Mouse (Mus musculus): ENCODE results near the gene Foxj2. TPM values are rescaled to one million over a fixed set of nuclear protein-coding genes. Genes with fewer than 3 reads are reported as not detected.

The Foxj2 gene
- total and polyA plus RNA-seq, 3 experiments = 1.9 to 5.4 (median 2.5) TPM

DNA sequence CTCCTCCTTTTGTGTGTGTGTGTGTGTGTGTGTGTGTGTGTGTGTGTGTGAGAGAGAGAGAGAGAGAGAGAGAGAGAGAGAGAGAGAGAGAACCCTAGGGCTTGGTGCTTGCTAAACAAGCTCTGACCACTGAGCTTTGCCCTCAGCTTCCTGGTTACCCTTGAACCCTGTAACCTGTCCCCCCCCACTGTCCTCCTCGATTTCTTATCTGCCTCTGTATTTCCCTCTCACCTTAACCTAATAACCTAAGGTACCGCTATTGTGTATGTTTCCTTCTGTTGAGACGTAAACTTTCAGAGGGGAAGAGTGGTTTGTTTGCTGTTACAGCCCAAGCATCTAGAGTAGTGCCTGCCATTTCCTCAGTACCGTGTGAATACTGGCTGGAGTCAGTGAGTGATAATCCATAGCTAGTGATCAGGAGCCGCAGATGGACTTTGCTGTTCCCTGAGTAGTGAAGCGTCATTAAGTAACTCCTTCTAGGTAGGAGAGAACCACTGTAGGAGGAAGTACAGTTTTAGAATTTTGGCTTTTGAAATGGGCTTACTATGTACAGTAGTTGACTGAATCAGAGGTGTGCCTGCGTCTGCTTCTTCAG lies 59.5 kb downstream of the Foxj2 start:
- H3K4me2 ChIP-seq (ENCODE audit: insufficient read depth, low read depth, poor library complexity, severe bottlenecking) = no peak overlapping the region
- dilution Hi-C loops (cut with MboI; ENCODE audit: extremely low pct_ligation_motif_present, extremely low pct_unique_long_range_greater_than_20kb, low sequenced_read_pairs) (no loop called here), in situ Hi-C loops (cut with MboI; ENCODE audit: low pct_ligation_motif_present, low pct_unique_long_range_greater_than_20kb, low sequenced_read_pairs) (no loop called here)
- no peak overlapping the region for H3K9ac ChIP-seq (ENCODE audit: insufficient read depth, low read depth)
- TF ChIP-seq CHD2 (IDR thresholded peaks at IDR 0.05; ENCODE audit: low read length) = no peak
- no peak for TF ChIP-seq ZNF384 (IDR thresholded peaks at IDR 0.05; ENCODE audit: low read depth, low read length)
- TF ChIP-seq NRF1 (IDR thresholded peaks at IDR 0.05; ENCODE audit: low read depth, low read length) = no peak
- TF ChIP-seq CHD1 (IDR thresholded peaks at IDR 0.05; ENCODE audit: low read depth, low read length) = no peak
- no peak for TF ChIP-seq KAT2A (IDR thresholded peaks at IDR 0.05; ENCODE audit: insufficient replicate concordance, low read length)
- TF ChIP-seq JUND (conservative IDR thresholded peaks at IDR 0.05; ENCODE audit: low read depth, low read length) = no peak
- no peak for TF ChIP-seq POLR2AphosphoS2 (IDR thresholded peaks at IDR 0.05; ENCODE audit: low read depth, low read length)
- TF ChIP-seq TBP (conservative IDR thresholded peaks at IDR 0.05; ENCODE audit: low read depth, low read length) = no peak
- TF ChIP-seq CTCF (conservative IDR thresholded peaks at IDR 0.05 in 1 of 2, IDR thresholded peaks at IDR 0.05 in 1 of 2; ENCODE audit: low read depth in 2 of 2, low read length in 2 of 2) = no peak
- TF ChIP-seq MAX (IDR thresholded peaks at IDR 0.05; ENCODE audit: low read length) = no peak
- TF ChIP-seq JUN (IDR thresholded peaks at IDR 0.05; ENCODE audit: insufficient read depth, low read depth, low read length) = no peak
- no peak for TF ChIP-seq USF2 (conservative IDR thresholded peaks at IDR 0.05; ENCODE audit: low read depth, low read length)
- no peak for TF ChIP-seq TCF12 (IDR thresholded peaks at IDR 0.05; ENCODE audit: low read depth, low read length)
- H3K27me3 ChIP-seq (replicated peaks) = no peaks in the 10 kb centered on the region
- peaks cover 11 to 56% of the 10 kb centered on the region in 2 experiments for H3K4me1 ChIP-seq (ENCODE audit: control insufficient read depth in 1 of 2, insufficient read depth in 2 of 2)
- H3K27ac ChIP-seq (ENCODE audit: insufficient read depth, low read depth) = no peak overlapping the region; the same call in 1 of the 2 replicates
- DNase-seq (ENCODE audit: extremely low read depth) = no peak
- peaks cover 66 to 84% of the 10 kb centered on the region in 2 experiments for H3K36me3 ChIP-seq (replicated peaks in 1 of 2; ENCODE audit: control insufficient read depth in 1 of 2, insufficient read depth in 1 of 2, low read length in 1 of 2)
- peaks cover 65% of the 10 kb centered on the region for H3K79me2 ChIP-seq (replicated peaks; ENCODE audit: control insufficient read depth, extremely low read depth, insufficient read depth, poor library complexity, severe bottlenecking)
- no peaks in the 10 kb centered on the region for H3K9me3 ChIP-seq (replicated peaks; ENCODE audit: low read length)
- no peak overlapping the region for H3K4me3 ChIP-seq (replicated peaks in 1 of 3; ENCODE audit: low read depth in 2 of 3, low read length in 2 of 3, poor library complexity in 1 of 3)

DNA sequence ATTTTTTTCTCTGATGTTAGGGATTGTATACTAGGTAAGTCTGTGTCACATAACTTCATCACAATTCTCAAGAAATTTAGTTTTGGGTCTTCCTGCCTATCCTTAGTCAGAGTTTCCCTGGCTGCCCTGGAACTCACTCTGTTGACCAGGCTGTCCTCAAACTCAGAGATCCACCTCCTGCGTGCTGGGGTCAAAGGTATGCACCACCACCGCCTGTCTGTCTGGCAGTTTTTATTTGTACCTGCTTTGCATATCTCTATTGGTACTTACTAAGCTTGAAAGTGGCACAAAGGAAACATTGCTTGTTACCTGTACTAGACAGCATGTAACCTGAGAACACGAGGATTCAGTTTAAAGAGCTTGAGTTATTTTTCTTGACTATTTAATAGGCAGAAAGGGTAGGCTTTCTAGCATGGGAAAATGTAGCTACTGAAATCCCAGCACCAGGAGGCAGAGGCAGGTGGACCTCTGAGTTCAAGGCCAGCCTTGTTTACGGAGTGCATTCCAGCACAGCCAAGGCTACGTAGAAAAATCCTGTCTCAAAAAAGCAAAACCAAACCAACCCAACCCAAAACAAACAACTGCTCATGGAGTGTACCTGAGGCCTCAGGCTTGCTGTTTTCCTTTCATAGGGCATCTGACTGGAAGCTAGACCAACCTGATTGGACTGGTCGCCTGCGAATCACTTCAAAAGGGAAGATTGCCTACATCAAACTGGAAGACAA lies 60.2 kb downstream of the Foxj2 start:
- TF ChIP-seq IRF4 (IDR thresholded peaks at IDR 0.05; ENCODE audit: low read depth, low read length) = peak; percentile 12; the same call in 1 of the 2 replicates
- 0 out of 2 replicates have a peak, but pooled peaks have one; percentile 24 for TF ChIP-seq EP300 (IDR thresholded peaks at IDR 0.05; ENCODE audit: low read length)
- no peak for TF ChIP-seq HCFC1 (IDR thresholded peaks at IDR 0.05; ENCODE audit: low read depth, low read length)

More for the DNA sequence above, 60.2 kb downstream of the Foxj2 start:
- no peak for DNase-seq (ENCODE audit: extremely low read depth)
- in situ Hi-C loops (cut with MboI; ENCODE audit: low pct_ligation_motif_present, low pct_unique_long_range_greater_than_20kb, low sequenced_read_pairs) = no loop called here
- H3K9me3 ChIP-seq (replicated peaks; ENCODE audit: low read length) = no peaks in the 10 kb centered on the region
- no peak overlapping the region for H3K27ac ChIP-seq (ENCODE audit: insufficient read depth, low read depth)
- no peak overlapping the region for H3K4me3 ChIP-seq (replicated peaks in 1 of 3; ENCODE audit: low read depth in 2 of 3, low read length in 2 of 3, poor library complexity in 1 of 3)
- dilution Hi-C loops (cut with MboI; ENCODE audit: extremely low pct_ligation_motif_present, extremely low pct_unique_long_range_greater_than_20kb, low sequenced_read_pairs) = no loop called here
- no peaks in the 10 kb centered on the region for H3K27me3 ChIP-seq (replicated peaks)
- peaks cover 71 to 91% of the 10 kb centered on the region in 2 experiments for H3K36me3 ChIP-seq (replicated peaks in 1 of 2; ENCODE audit: control insufficient read depth in 1 of 2, insufficient read depth in 1 of 2, low read length in 1 of 2)
- no peak overlapping the region for H3K9ac ChIP-seq (ENCODE audit: insufficient read depth, low read depth)
- peaks cover 60% of the 10 kb centered on the region for H3K79me2 ChIP-seq (replicated peaks; ENCODE audit: control insufficient read depth, extremely low read depth, insufficient read depth, poor library complexity, severe bottlenecking)
- no peak overlapping the region for H3K4me2 ChIP-seq (ENCODE audit: insufficient read depth, low read depth, poor library complexity, severe bottlenecking)
- H3K4me1 ChIP-seq (ENCODE audit: control insufficient read depth in 1 of 2, insufficient read depth in 2 of 2) = peaks cover 11 to 56% of the 10 kb centered on the region in 2 experiments
